Mouse (Mus musculus): ENCODE data around the gene Olfr981. TPM values are rescaled to one million over a fixed set of nuclear protein-coding genes. Genes with fewer than 3 reads are reported as not detected.
"Not testable (repeated sequence)": the region's sequence is repeated elsewhere in the genome, so short reads cannot be mapped to it uniquely, and the experiment has no call there.

Gene Olfr981
- polyA plus RNA-seq (2014; fragmentation: Nextera tagmentation; extraction: Ambion mirVana), result not detected in 2 replicates

- no peak for ATAC-seq (ENCODE audit: low read depth)
- 70% methylated on average over 2 of the region's 2 CpGs for WGBS
- no peak within 1 kb of the TSS for H3K4me3 ChIP-seq (ENCODE audit: low read depth, low read length)
- no peaks in the 10 kb centered on the region for H3K4me1 ChIP-seq (ENCODE audit: control insufficient read depth, insufficient read depth, low read length)
- H3K27me3 ChIP-seq (ENCODE audit: control insufficient read depth, insufficient read depth, low read length), result no peaks in the 10 kb centered on the region
- no peak within 1 kb of the TSS for H3K4me2 ChIP-seq (ENCODE audit: low read depth, low read length)
- H3K9ac ChIP-seq (replicated peaks; ENCODE audit: low read depth, low read length), result no peak within 1 kb of the TSS
- no peaks in the 10 kb centered on the region for H3K36me3 ChIP-seq (ENCODE audit: control insufficient read depth, insufficient read depth, low read length)
- no peak within 1 kb of the TSS for H3K27ac ChIP-seq (ENCODE audit: low read depth, low read length)
- H3K9me3 ChIP-seq (ENCODE audit: control insufficient read depth, low read length), result no peaks in the 10 kb centered on the region
These were observed at the start of gene Olfr981 for GRCm38 (mm10) chr9:40021164-40021563. Gene Olfr981 (plus strand): TSS chr9:40021464.

- WGBS, result 91% methylated on average over 1 of the region's 1 CpGs
- not testable (repeated sequence) for H3K4me3 ChIP-seq (ENCODE audit: low read depth, low read length); H3K9me3 ChIP-seq (ENCODE audit: control insufficient read depth, low read length); H3K27me3 ChIP-seq (ENCODE audit: control insufficient read depth, insufficient read depth, low read length); H3K27ac ChIP-seq (ENCODE audit: low read depth, low read length); ATAC-seq (ENCODE audit: low read depth); H3K4me2 ChIP-seq (ENCODE audit: low read depth, low read length); H3K9ac ChIP-seq (replicated peaks; ENCODE audit: low read depth, low read length); H3K36me3 ChIP-seq (ENCODE audit: control insufficient read depth, insufficient read depth, low read length); H3K4me1 ChIP-seq (ENCODE audit: control insufficient read depth, insufficient read depth, low read length)
These were observed 44.6 kb upstream of the Olfr981 start for GRCm38 (mm10) chr9:39976581-39977145.

GRCm38 (mm10) chr9:39991813-39992212 lies 29.5 kb upstream of the Olfr981 start, which contains the start of gene Olfr978:
Gene Olfr978 (plus strand): TSS chr9:39992113.
- no peaks in the 10 kb centered on the region for H3K27me3 ChIP-seq (ENCODE audit: control insufficient read depth, insufficient read depth, low read length)
- no peak within 1 kb of the TSS for H3K4me2 ChIP-seq (ENCODE audit: low read depth, low read length)
- no peak for ATAC-seq (ENCODE audit: low read depth)
- H3K9me3 ChIP-seq (ENCODE audit: control insufficient read depth, low read length), result no peaks in the 10 kb centered on the region
- H3K36me3 ChIP-seq (ENCODE audit: control insufficient read depth, insufficient read depth, low read length), result no peaks in the 10 kb centered on the region
- H3K9ac ChIP-seq (replicated peaks; ENCODE audit: low read depth, low read length), result no peak within 1 kb of the TSS
- no peak within 1 kb of the TSS for H3K4me3 ChIP-seq (ENCODE audit: low read depth, low read length)
- H3K4me1 ChIP-seq (ENCODE audit: control insufficient read depth, insufficient read depth, low read length), result no peaks in the 10 kb centered on the region
- 88% methylated on average over 2 of the region's 2 CpGs for WGBS
- no peak within 1 kb of the TSS for H3K27ac ChIP-seq (ENCODE audit: low read depth, low read length)

- no peaks in the 10 kb centered on the region for H3K4me1 ChIP-seq (ENCODE audit: control insufficient read depth, insufficient read depth, low read length)
- H3K27ac ChIP-seq (ENCODE audit: low read depth, low read length), result no peak within 1 kb of the TSS
- no peak within 1 kb of the TSS for H3K4me2 ChIP-seq (ENCODE audit: low read depth, low read length)
- H3K9ac ChIP-seq (replicated peaks; ENCODE audit: low read depth, low read length), result no peak within 1 kb of the TSS
- H3K9me3 ChIP-seq (ENCODE audit: control insufficient read depth, low read length), result no peaks in the 10 kb centered on the region
- H3K27me3 ChIP-seq (ENCODE audit: control insufficient read depth, insufficient read depth, low read length), result no peaks in the 10 kb centered on the region
- no peak within 1 kb of the TSS for H3K4me3 ChIP-seq (ENCODE audit: low read depth, low read length)
- WGBS, result 100% methylated on average over 1 of the region's 1 CpGs
- H3K36me3 ChIP-seq (ENCODE audit: control insufficient read depth, insufficient read depth, low read length), result no peaks in the 10 kb centered on the region
- no peak for ATAC-seq (ENCODE audit: low read depth)
These were observed 17.9 kb upstream of the Olfr981 start, which contains the start of gene Olfr979 for GRCm38 (mm10) chr9:40003365-40003764. Gene Olfr979 (minus strand): TSS chr9:40003465.

- Histone ChIP-seq H3K27ac (ENCODE audit: low read depth, low read length) (no peak within 1 kb of the TSS), H3K4me3 (ENCODE audit: low read depth, low read length) (no peak within 1 kb of the TSS), H3K27me3 (ENCODE audit: control insufficient read depth, insufficient read depth, low read length) (no peaks in the 10 kb centered on the region), H3K9ac (replicated peaks; ENCODE audit: low read depth, low read length) (no peak within 1 kb of the TSS), H3K4me1 (ENCODE audit: control insufficient read depth, insufficient read depth, low read length) (no peaks in the 10 kb centered on the region), H3K4me2 (ENCODE audit: low read depth, low read length) (no peak within 1 kb of the TSS), H3K9me3 (ENCODE audit: control insufficient read depth, low read length) (no peaks in the 10 kb centered on the region), H3K36me3 (ENCODE audit: control insufficient read depth, insufficient read depth, low read length) (no peaks in the 10 kb centered on the region)
- WGBS, result 94% methylated on average over 1 of the region's 1 CpGs
- no peak for ATAC-seq (ENCODE audit: low read depth)
These were observed 11.8 kb upstream of the Olfr981 start, which contains the start of gene Olfr980 for GRCm38 (mm10) chr9:40009482-40009881. Gene Olfr980 (minus strand): TSS chr9:40009582.

GRCm38 (mm10) chr9:40050138-40050537 lies 28.9 kb downstream of the Olfr981 start:
- 93% methylated on average over 19 of the region's 19 CpGs for WGBS
- Histone ChIP-seq H3K27ac (ENCODE audit: low read depth, low read length) (no peak overlapping the region), H3K36me3 (ENCODE audit: control insufficient read depth, insufficient read depth, low read length) (no peaks in the 10 kb centered on the region), H3K4me3 (ENCODE audit: low read depth, low read length) (no peak overlapping the region), H3K9ac (replicated peaks; ENCODE audit: low read depth, low read length) (no peak overlapping the region), H3K27me3 (ENCODE audit: control insufficient read depth, insufficient read depth, low read length) (no peaks in the 10 kb centered on the region), H3K9me3 (ENCODE audit: control insufficient read depth, low read length) (no peaks in the 10 kb centered on the region), H3K4me2 (ENCODE audit: low read depth, low read length) (no peak overlapping the region), H3K4me1 (ENCODE audit: control insufficient read depth, insufficient read depth, low read length) (no peaks in the 10 kb centered on the region)
- ATAC-seq (ENCODE audit: low read depth), result no peak

- Histone ChIP-seq H3K9me3 (ENCODE audit: control insufficient read depth, low read length) (no peaks in the 10 kb centered on the region), H3K4me1 (ENCODE audit: control insufficient read depth, insufficient read depth, low read length) (no peaks in the 10 kb centered on the region), H3K9ac (replicated peaks; ENCODE audit: low read depth, low read length) (no peak within 1 kb of the TSS), H3K4me3 (ENCODE audit: low read depth, low read length) (no peak within 1 kb of the TSS), H3K36me3 (ENCODE audit: control insufficient read depth, insufficient read depth, low read length) (no peaks in the 10 kb centered on the region), H3K27me3 (ENCODE audit: control insufficient read depth, insufficient read depth, low read length) (no peaks in the 10 kb centered on the region), H3K27ac (ENCODE audit: low read depth, low read length) (no peak within 1 kb of the TSS), H3K4me2 (ENCODE audit: low read depth, low read length) (no peak within 1 kb of the TSS)
- no peak for ATAC-seq (ENCODE audit: low read depth)
- whole genome bisulfite sequencing, result 86% methylated on average over 2 of the region's 2 CpGs
These were observed 52.3 kb downstream of the Olfr981 start, which contains the start of gene Olfr982 for GRCm38 (mm10) chr9:40073529-40073928. Gene Olfr982 (plus strand): TSS chr9:40073829.

Other genes starting within 250 kb of the Olfr981 start
- not detected in 2 replicates for gene Olfr968, start 238.2 kb upstream of the Olfr981 start, polyA plus RNA-seq (2014; fragmentation: Nextera tagmentation; extraction: Ambion mirVana)
- gene Olfr969, start 230.5 kb upstream of the Olfr981 start, polyA plus RNA-seq (2014; fragmentation: Nextera tagmentation; extraction: Ambion mirVana), result not detected in 2 replicates
- gene Olfr970, start 212.6 kb upstream of the Olfr981 start, polyA plus RNA-seq (2014; fragmentation: Nextera tagmentation; extraction: Ambion mirVana), result not detected in 2 replicates
- gene Olfr971, start 184.6 kb upstream of the Olfr981 start, polyA plus RNA-seq (2014; fragmentation: Nextera tagmentation; extraction: Ambion mirVana), result not detected in 2 replicates
- gene Olfr972, start 155.0 kb upstream of the Olfr981 start, polyA plus RNA-seq (2014; fragmentation: Nextera tagmentation; extraction: Ambion mirVana), result not detected in 2 replicates
- not detected in 2 replicates for gene Olfr229, start 114.1 kb upstream of the Olfr981 start, polyA plus RNA-seq (2014; fragmentation: Nextera tagmentation; extraction: Ambion mirVana)
- gene Olfr974, start 84.0 kb upstream of the Olfr981 start, polyA plus RNA-seq (2014; fragmentation: Nextera tagmentation; extraction: Ambion mirVana), result not detected in 2 replicates
- 0.09 TPM in 1 of 2 replicates, not detected in the other for gene Olfr975, start 69.4 kb upstream of the Olfr981 start, polyA plus RNA-seq (2014; fragmentation: Nextera tagmentation; extraction: Ambion mirVana)
- gene Olfr976, start 60.3 kb upstream of the Olfr981 start, polyA plus RNA-seq (2014; fragmentation: Nextera tagmentation; extraction: Ambion mirVana), result not detected in 2 replicates
- gene Olfr978, start 29.4 kb upstream of the Olfr981 start, polyA plus RNA-seq (2014; fragmentation: Nextera tagmentation; extraction: Ambion mirVana), result not detected in 2 replicates
- gene Olfr979, start 18.0 kb upstream of the Olfr981 start, polyA plus RNA-seq (2014; fragmentation: Nextera tagmentation; extraction: Ambion mirVana), result not detected in 2 replicates
- gene Olfr980, start 11.9 kb upstream of the Olfr981 start, polyA plus RNA-seq (2014; fragmentation: Nextera tagmentation; extraction: Ambion mirVana), result not detected in 2 replicates
- gene Olfr982, start 52.4 kb downstream of the Olfr981 start, polyA plus RNA-seq (2014; fragmentation: Nextera tagmentation; extraction: Ambion mirVana), result not detected in 2 replicates
- gene Olfr983, start 72.1 kb downstream of the Olfr981 start, polyA plus RNA-seq (2014; fragmentation: Nextera tagmentation; extraction: Ambion mirVana), result not detected in 2 replicates
- not detected in 2 replicates for gene Olfr984, start 92.7 kb downstream of the Olfr981 start, polyA plus RNA-seq (2014; fragmentation: Nextera tagmentation; extraction: Ambion mirVana)
- gene Olfr985, start 108.7 kb downstream of the Olfr981 start, polyA plus RNA-seq (2014; fragmentation: Nextera tagmentation; extraction: Ambion mirVana), result not detected in 2 replicates
- gene Tmem225, start 126.7 kb downstream of the Olfr981 start, polyA plus RNA-seq (2014; fragmentation: Nextera tagmentation; extraction: Ambion mirVana), result not detected in 2 replicates
- 0.10 TPM in 1 of 2 replicates, not detected in the other for gene Olfr986, start 159.5 kb downstream of the Olfr981 start, polyA plus RNA-seq (2014; fragmentation: Nextera tagmentation; extraction: Ambion mirVana)
- 11.7 and 13.4 TPM in 2 replicates for gene Zfp202, start 170.9 kb downstream of the Olfr981 start, polyA plus RNA-seq (2014; fragmentation: Nextera tagmentation; extraction: Ambion mirVana)
- 186 and 193 TPM in 2 replicates for gene Scn3b, start 247.8 kb downstream of the Olfr981 start, polyA plus RNA-seq (2014; fragmentation: Nextera tagmentation; extraction: Ambion mirVana)

Data from neural tube, embryonic 14.5 days (tissue).